Mouse (Mus musculus): ENCODE measurements at regions not wholly inside any gene's neighbourhood (a gene's known extent, or its start where the extent isn't known, plus 50 kb on each side); places are given as distances from the start of the nearest gene placed in this dataset.

GRCm38 (mm10) chr6:111883946-111884345, 389.6 kb upstream of the Lmcd1 start:
- no peak for DNase-seq

DNA sequence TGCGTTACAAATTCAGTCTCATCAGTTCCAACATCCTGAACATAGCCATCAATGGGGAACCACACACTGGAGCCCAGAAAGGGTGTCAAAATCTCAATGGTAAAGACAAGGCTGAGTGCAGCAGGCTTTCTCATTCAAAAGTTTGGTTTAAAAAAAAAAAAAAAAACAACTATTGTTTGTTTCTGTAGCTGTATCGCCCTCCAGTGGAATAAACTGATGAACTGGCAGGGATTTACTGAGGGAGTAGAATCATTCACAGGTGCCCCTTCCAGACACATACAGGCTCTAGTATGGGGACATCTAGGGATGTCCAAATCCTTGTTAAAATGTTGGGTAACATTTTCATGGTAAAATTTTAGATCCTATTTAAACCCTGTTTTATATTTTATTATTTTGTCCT, 361.6 kb upstream of the Lmcd1 start:
- no peak for DNase-seq

DNA sequence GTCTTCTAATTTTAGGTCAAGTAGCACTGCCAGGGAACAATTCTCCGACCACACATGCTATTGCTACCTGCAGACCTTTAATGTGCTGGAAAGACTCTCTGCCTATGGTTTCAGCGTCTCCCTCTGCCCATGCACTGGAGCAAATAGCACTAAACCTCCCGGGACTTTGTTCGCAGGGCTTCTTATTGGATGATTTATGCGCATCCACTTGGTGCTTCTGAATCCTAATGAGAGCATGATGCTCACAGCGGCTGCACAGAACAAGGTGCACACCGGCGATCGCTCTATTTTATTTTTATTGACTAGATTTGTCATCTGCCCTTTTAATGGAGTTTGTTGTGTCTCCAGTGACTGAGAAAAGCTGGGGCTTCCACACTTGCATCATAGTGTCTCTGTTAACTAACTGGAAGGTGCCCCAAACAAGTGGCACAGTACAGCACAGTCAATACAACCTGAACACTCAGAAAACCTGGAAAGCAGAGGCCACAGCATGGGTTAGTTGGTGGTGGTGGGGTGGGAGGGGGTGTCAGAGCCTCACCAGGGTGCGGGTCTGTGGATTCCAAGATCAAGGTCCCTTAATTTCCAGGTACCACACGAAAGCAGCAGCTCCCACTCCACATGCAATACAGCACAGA, 359.7 kb upstream of the Lmcd1 start:
- no peak for DNase-seq

DNA sequence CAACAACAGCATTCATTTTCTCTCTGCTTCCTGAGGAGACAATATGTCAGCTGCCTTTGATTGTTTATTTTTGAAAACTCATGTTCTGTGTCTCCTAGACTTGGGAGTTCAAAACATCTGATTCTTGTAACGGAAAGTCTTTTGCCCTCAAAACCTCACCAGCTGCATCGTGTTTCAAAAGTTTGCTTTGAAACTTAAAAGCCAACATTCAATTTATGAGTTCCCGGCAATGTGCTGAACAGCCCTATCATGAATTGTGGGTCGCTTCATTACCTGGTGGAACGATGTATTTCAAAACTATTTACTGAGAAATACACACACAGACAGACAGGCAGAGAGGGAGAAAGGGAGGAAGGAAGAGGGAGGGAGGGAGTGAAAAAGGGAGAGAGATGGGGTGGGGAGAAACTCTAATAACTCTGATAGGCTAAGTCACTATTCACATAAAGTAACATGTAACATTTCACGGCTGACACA, 356.3 kb upstream of the Lmcd1 start:
- DNase-seq: no peak

DNA sequence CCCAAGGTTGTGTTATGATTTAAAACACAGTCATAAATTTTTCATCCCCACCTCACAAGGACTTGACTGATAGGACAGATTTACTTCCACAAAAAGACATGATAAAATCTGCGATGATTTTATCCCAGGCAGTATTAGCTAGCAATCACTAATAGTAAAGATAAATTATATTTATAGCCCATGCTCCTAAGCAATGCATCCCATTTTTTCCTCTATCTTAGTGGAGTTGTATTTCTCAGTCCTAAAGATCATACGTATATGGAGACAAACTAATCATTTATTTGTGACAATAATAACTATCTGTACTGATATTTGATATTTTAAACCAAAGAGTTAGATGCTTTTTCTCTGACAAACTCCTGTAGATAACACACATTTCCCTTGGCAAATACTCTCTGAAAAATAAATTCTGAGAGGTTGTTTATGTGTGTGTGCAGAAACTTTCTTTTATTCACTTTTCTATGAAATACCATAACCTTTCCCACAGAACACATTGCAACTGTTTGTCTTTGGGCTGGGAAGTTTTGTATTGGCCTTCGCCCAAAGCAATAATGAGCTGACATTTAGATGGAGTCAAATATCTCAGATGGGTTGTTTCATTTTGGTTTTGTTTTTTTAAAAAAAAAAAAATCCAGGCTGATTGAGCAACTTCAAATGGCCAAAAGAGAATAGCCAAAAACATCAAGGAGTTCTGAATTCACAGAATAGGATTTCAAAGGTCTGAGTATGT, 355.5 kb upstream of the Lmcd1 start:
- DNase-seq: no peak

DNA sequence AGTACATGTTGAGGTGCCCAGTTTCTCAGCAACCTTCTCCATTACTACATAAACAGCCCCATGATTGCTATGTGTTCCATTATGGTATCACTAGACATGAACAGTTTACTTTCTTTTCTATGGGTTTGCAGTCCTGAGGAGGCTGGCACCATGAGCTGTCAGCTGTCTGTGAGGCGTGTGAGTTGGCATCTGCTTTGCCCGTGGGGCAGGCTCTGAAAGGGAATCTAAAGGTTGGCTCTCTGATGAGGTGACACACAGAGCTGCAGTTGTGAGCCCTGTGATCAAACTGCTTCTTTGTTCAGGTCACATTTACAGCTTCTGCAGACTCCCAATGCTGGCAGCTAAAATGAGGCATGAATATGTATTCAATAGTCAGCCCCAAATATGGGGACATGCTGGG, 341.0 kb upstream of the Lmcd1 start:
- DNase-seq: no peak

- no peak for DNase-seq
These were observed 319.2 kb upstream of the Lmcd1 start for GRCm38 (mm10) chr6:111954401-111954800.

DNA sequence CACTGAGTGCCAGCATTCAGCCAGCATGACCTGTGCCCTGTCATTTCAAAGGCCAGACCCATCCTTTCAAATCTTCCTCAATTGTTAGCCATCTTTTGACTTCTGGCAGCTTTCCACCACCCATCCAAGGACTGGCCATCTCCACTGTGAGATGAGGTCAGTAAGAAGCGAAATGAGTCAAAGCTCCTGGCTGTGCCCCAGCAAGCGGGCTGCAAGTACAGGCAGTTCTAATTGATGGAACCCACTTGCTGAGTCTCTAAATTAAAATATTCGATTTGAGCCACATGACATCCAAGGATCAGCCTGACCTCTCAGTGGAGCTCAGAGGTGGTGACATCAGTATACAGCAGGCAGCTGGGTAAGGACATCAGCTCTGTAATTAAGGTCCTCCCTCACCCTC, 307.8 kb upstream of the Lmcd1 start:
- peak; percentile 8 for DNase-seq

DNA sequence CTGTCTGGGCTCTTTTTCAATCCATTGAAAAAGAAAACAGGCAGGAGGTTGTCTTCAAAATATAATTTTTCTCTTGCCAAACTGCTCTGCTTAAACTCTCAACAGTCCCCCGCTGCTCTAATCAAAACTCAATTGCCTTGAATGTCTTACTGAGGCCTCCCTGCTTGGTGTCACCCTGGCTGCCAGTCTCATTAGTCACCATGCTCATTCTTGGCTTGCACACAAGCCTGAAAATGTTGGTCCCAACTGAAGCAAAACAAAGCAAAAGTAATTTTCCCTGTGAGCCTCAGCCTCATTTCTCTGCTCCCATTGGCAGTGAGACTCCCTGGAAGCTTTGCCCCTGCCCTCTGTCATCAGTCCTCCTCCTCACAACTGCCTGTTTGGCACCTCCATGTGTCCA, 288.1 kb upstream of the Lmcd1 start:
- peak; percentile 5 for DNase-seq

DNA sequence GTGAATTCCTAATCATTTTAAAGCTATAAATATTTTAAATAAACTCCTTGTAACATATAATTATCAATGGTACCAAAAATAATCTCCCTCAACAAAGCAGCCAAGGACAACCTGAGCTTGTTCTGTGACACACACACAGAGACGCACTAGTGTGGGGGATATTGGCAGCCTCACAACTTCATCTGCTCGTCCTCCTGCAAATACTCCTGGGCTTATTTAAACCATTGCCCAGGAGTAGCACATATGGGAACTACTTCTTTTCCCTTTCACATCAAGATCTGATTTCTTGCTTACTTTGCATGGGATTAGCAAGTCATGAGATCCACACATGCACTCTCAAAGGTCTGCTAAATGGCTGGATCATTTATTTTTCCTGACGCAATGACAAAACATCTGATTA, 277.7 kb upstream of the Lmcd1 start:
- no peak for DNase-seq

GRCm38 (mm10) chr6:112003784-112004471, 269.6 kb upstream of the Lmcd1 start:
- DNase-seq: no peak

DNA sequence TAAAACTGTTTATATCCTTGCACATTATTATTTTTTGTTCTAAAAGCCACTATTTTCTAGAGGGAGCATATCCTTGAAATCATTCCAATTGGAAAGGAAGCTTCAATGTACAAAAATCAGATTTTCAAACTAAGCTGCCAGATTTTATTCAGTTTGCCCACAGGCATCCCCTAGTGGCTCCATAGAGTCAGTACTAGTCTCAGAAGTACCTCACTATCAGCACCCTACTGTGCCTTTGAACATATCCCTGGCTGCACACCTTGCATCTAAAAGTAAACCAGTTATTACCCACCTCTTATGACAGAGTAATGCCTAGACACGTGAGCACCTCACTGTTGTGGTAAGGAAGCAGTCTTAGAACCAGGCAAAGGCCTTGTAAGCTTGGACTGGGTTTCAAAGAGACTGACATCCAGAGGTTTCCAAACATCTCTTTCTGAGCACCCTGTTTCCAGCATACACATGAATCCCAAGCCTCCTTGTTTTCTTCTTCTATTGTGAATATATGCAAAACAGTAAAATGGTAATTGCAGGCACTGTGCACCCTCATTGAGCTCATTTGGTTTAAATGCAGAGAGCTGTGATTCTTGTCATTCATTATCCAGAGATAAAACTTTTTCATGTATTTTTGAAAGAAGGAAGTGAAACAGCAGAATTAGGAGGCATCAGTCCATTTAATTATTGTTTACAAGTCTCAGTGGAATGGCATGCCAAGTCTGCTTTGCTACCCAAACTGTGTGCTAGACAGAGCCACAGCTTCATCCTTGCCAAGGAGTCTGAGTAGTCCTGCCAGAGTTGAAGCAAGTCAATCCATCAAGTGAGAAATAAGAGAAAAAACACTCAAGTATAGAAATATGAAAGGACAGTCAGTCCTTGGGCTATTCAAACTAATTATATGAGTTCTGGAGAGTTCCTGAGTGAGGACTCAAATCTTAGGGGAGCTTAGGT, 247.0 kb upstream of the Lmcd1 start:
- DNase-seq: no peak

DNA sequence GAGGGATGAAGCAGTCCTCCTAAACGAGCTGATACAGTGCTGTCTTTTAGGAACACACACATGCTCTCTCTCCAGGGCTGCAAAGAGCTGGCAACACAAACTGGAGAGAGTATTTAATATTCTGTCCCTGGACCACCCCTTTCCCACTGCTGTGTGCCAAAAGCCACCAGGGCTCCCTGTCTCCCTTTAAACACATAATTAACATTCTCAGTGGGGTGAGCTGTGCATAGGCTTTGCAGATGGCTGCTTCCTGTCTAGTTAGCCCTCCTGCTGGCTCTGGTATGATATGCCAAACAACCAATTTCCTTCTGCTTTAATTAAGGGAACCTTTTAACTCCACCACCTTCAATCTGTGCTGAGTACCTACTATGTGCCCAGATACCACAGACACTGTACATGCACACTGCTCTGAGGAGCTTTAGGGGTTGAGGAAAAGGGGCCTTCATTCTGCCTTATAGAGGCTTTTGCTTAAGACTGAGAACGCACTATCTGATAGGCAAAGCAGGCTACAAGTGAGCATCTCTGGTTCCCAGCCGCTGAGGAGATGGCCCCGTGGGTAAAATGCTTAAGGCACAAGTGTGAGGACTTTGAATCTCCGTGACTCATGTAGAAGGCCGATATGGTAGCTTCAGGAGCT, 222.9 kb upstream of the Lmcd1 start:
- no peak for DNase-seq

- DNase-seq: no peak
These were observed 221.4 kb upstream of the Lmcd1 start for GRCm38 (mm10) chr6:112052193-112052592.

DNA sequence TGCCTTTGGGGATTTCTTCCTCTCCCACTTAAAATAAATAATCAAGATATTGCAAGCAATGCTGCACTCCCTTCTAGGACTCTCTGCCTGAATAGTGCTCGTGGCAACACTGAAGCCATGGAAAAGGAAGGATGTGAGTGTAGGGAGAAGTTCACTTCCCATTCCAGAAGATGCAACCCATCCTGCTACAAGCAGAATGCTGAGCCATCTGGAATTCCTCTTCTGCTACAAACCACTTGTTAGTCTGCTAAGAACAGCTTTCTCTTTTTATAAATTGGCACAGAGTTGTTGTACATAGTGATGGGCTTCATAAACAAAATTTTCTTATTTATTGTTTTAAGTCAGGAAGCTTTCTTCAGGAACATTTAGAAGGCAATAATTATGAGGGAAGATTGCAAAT, 215.7 kb upstream of the Lmcd1 start:
- DNase-seq: no peak

GRCm38 (mm10) chr6:112062956-112063355, 210.6 kb upstream of the Lmcd1 start:
- DNase-seq: no peak

DNA sequence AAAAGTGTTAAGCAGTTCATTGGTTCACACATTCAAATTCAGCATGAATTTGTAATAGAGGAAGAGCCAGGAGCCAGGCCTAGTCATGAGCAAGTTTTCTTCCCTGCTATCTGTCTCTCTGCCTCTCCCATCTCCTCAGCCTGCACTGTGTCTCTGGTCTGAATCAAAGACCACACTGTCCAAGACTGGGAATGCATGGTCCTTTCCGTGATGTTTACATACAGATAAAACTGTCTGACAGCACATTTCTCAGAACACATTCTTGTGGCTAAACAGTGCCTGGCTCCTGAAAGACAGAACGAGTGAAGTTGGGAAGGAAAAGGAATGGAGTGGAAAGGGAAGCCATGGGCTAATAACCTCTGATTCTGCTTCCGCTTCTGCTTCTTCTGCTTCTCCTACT, 183.0 kb upstream of the Lmcd1 start:
- no peak for DNase-seq

- peak; percentile 52 for DNase-seq
These were observed 182.3 kb upstream of the Lmcd1 start for GRCm38 (mm10) chr6:112091125-112091763.

DNA sequence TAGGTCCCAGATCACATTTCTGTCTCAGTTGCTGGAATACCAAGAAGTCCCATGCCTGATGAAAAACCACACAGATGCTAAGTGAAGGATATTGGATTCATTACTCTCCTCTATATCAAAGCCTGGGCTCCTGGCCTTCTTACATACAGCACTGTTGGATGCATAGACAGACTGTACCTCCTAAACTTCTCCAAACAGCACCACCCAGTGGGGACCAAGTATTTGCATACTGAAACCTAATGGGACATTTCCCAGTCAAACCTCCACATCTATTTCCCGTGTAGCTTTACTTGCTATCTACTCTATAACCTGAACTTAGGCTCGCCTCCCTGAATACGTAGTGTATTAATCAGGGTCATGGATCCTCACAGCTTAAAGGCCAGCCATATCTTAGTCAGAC, 180.3 kb upstream of the Lmcd1 start:
- DNase-seq: no peak

- no peak for DNase-seq
These were observed 175.9 kb upstream of the Lmcd1 start for GRCm38 (mm10) chr6:112097699-112098098.

- DNase-seq: no peak
These were observed 164.9 kb upstream of the Lmcd1 start for GRCm38 (mm10) chr6:112108651-112109050.

DNA sequence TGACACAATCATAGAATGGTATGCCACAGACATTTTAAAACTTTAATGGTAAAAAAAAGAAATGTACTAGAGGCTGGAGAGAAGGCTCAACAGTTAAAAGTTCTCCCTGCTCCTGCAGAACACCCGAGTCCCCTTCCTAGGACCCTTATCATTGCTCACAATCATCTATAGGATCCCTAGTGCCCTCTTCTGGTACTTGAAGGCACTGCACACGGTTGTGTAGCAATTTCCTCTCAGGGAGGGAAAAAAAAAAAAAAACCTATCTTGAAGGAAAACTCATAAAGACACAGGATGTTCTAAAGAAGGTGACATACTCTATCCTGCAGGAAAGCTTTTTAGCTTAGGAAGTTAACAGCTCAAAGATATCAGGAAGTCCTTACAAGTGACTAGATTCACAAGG, 154.4 kb upstream of the Lmcd1 start:
- DNase-seq: no peak
